Mouse (Mus musculus): ENCODE data around the gene Plekhg6. TPM values are rescaled to one million over a fixed set of nuclear protein-coding genes. Genes with fewer than 3 reads are reported as not detected.

The Plekhg6 gene
- polyA plus RNA-seq, 1 experiment from 2014 or later: 0.23 TPM

DNA sequence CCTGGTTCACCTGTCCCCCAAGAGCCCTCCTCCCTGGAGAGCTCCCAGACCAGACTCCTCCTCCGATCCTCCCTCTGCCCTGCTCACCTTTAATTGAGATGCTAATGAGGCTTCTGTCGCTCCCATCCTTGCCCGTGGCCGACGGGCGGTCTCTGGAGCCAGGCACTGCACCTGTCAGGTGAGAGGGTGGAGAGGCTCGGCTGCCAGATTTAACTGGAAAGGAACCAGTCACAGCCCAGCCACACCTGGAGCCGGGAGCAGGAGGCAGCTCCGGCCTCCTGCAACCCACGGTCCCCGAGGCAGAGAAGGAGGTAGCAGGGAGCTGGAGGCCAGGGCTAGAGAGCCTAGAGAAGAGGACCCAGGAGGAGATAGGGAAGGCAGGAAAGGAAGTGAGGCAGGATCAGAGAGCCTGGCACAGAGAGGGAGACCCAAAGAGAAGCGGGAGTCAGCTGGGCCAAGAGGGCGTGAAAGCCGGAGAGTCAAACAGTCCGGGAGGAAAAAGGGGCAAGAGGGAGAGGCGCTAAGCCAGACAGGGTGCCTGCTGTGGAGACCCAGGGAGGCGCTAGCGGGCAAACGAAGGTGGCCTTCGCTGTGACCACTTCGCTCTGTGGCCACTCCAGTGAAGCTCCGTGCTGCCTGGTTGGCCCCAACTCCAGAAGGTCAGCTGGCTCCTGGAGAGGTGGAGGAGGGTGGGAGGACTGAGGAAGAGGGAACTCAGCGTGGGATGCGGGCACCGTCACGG lies 59.3 kb downstream of the Plekhg6 start:
- H3K9me3 ChIP-seq (ENCODE audit: control insufficient read depth, low read length): no peaks in the 10 kb centered on the region
- ATAC-seq (ENCODE audit: low FRiP score) (no peak), DNase-seq (ENCODE audit: low spot score) (no peak)
- H3K9ac ChIP-seq: no peak overlapping the region
- H3K4me1 ChIP-seq (replicated peaks; ENCODE audit: control insufficient read depth, insufficient read depth, low read length): no peaks in the 10 kb centered on the region
- H3K36me3 ChIP-seq (replicated peaks; ENCODE audit: control insufficient read depth, insufficient read depth): no peaks in the 10 kb centered on the region
- peaks cover 43% of the 10 kb centered on the region for H3K27me3 ChIP-seq (ENCODE audit: control insufficient read depth, insufficient read depth, low read length)
- 7% methylated on average over 26 of the region's 26 CpGs for WGBS
- no peak overlapping the region for H3K4me2 ChIP-seq (replicated peaks)
- H3K27ac ChIP-seq: no peak overlapping the region
- H3K4me3 ChIP-seq (replicated peaks; ENCODE audit: low read length): no peak overlapping the region

GRCm38 (mm10) chr6:125320323-125320722 lies 60.3 kb downstream of the Plekhg6 start, which contains the start of gene Scnn1a:
Gene Scnn1a (plus strand): TSS chr6:125320659.
- Histone ChIP-seq H3K9me3 (ENCODE audit: control insufficient read depth, low read length) (no peaks in the 10 kb centered on the region), H3K9ac (no peak within 1 kb of the TSS), H3K27me3 (ENCODE audit: control insufficient read depth, insufficient read depth, low read length) (peaks cover 43% of the 10 kb centered on the region), H3K4me2 (replicated peaks) (no peak within 1 kb of the TSS), H3K4me3 (replicated peaks; ENCODE audit: low read length) (no peak within 1 kb of the TSS), H3K4me1 (replicated peaks; ENCODE audit: control insufficient read depth, insufficient read depth, low read length) (no peaks in the 10 kb centered on the region), H3K27ac (no peak within 1 kb of the TSS), H3K36me3 (replicated peaks; ENCODE audit: control insufficient read depth, insufficient read depth) (no peaks in the 10 kb centered on the region)
- ATAC-seq (ENCODE audit: low FRiP score): no peak
- no peak for DNase-seq (ENCODE audit: low spot score)
- WGBS: 75% methylated on average over 1 of the region's 1 CpGs

DNA sequence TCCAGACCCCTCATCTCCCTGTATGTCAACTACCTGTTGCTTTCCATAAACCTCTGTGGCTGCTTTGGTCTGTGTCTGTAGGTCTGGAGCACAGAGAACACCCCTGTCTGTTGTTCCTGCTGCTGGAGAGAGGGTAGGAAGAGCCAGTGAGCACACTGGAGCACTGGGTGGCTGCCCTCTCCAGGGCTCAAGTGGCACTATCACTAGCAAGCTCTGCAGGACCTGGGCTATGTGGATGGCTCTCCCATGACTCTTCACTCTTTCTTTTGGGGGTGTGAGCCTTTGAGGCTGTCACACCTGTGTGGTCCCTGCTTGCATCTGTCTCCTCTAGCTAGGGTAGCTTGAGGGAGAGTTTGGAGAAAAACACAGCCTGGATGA lies 60.7 kb downstream of the Plekhg6 start:
- no peak overlapping the region for H3K27ac ChIP-seq
- H3K4me2 ChIP-seq (replicated peaks): no peak overlapping the region
- no peak overlapping the region for H3K4me3 ChIP-seq (replicated peaks; ENCODE audit: low read length)
- no peak overlapping the region for H3K9ac ChIP-seq
- H3K9me3 ChIP-seq (ENCODE audit: control insufficient read depth, low read length): no peaks in the 10 kb centered on the region
- ATAC-seq (ENCODE audit: low FRiP score) (no peak), DNase-seq (ENCODE audit: low spot score) (no peak)
- H3K4me1 ChIP-seq (replicated peaks; ENCODE audit: control insufficient read depth, insufficient read depth, low read length): no peaks in the 10 kb centered on the region
- H3K27me3 ChIP-seq (ENCODE audit: control insufficient read depth, insufficient read depth, low read length): peaks cover 43% of the 10 kb centered on the region
- H3K36me3 ChIP-seq (replicated peaks; ENCODE audit: control insufficient read depth, insufficient read depth): no peaks in the 10 kb centered on the region

GRCm38 (mm10) chr6:125318981-125319918 lies 61.3 kb downstream of the Plekhg6 start:
- 72% methylated on average over 15 of the region's 15 CpGs for WGBS
- no peak overlapping the region for H3K4me2 ChIP-seq (replicated peaks)
- H3K4me3 ChIP-seq (replicated peaks; ENCODE audit: low read length): no peak overlapping the region
- no peak overlapping the region for H3K9ac ChIP-seq
- H3K9me3 ChIP-seq (ENCODE audit: control insufficient read depth, low read length): no peaks in the 10 kb centered on the region
- H3K27me3 ChIP-seq (ENCODE audit: control insufficient read depth, insufficient read depth, low read length): peaks cover 43% of the 10 kb centered on the region
- H3K4me1 ChIP-seq (replicated peaks; ENCODE audit: control insufficient read depth, insufficient read depth, low read length): peaks cover 2% of the 10 kb centered on the region; the same call in 1 of the 2 replicates
- no peak overlapping the region for H3K27ac ChIP-seq
- DNase-seq (ENCODE audit: low spot score) (no peak), ATAC-seq (ENCODE audit: low FRiP score) (no peak)
- H3K36me3 ChIP-seq (replicated peaks; ENCODE audit: control insufficient read depth, insufficient read depth): no peaks in the 10 kb centered on the region

GRCm38 (mm10) chr6:125317077-125317476 lies 63.5 kb downstream of the Plekhg6 start:
- WGBS: 58% methylated on average over 7 of the region's 7 CpGs
- no peaks in the 10 kb centered on the region for H3K36me3 ChIP-seq (replicated peaks; ENCODE audit: control insufficient read depth, insufficient read depth)
- H3K27ac ChIP-seq: no peak overlapping the region
- H3K4me1 ChIP-seq (replicated peaks; ENCODE audit: control insufficient read depth, insufficient read depth, low read length): peaks cover 12% of the 10 kb centered on the region
- no peak overlapping the region for H3K4me3 ChIP-seq (replicated peaks; ENCODE audit: low read length)
- H3K9me3 ChIP-seq (ENCODE audit: control insufficient read depth, low read length): no peaks in the 10 kb centered on the region
- H3K9ac ChIP-seq: no peak overlapping the region
- peaks cover 25% of the 10 kb centered on the region for H3K27me3 ChIP-seq (ENCODE audit: control insufficient read depth, insufficient read depth, low read length)
- DNase-seq (ENCODE audit: low spot score) (no peak), ATAC-seq (ENCODE audit: low FRiP score) (no peak)
- H3K4me2 ChIP-seq (replicated peaks): no peak overlapping the region

DNA sequence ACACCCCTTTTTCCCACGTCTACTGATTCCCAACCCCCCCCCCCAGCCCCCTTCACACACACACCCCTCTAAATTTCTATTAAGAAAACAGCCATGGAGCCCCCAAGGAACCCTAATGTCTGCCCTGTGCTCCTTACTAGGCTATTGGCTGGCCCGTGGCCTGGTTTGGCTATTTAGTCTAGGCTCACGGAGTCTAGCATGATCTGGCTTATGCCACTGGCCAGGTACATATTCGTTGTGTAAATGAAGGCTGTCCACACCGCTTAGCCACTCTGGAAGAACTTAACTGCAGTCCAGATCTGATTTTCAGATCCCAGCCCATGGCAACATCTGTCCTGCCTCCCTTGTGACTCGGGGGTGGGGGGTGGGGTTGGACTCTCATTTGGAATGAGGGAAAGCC lies 65.8 kb downstream of the Plekhg6 start:
- ATAC-seq (ENCODE audit: low FRiP score) (no peak), DNase-seq (ENCODE audit: low spot score) (no peak)
- H3K4me2 ChIP-seq (replicated peaks): no peak overlapping the region
- no peak overlapping the region for H3K27ac ChIP-seq
- H3K4me3 ChIP-seq (replicated peaks; ENCODE audit: low read length): no peak overlapping the region
- 82% methylated on average over 6 of the region's 6 CpGs for WGBS
- H3K9ac ChIP-seq: no peak overlapping the region
- H3K9me3 ChIP-seq (ENCODE audit: control insufficient read depth, low read length): no peaks in the 10 kb centered on the region
- H3K4me1 ChIP-seq (replicated peaks; ENCODE audit: control insufficient read depth, insufficient read depth, low read length): peaks cover 12% of the 10 kb centered on the region
- H3K27me3 ChIP-seq (ENCODE audit: control insufficient read depth, insufficient read depth, low read length): peaks cover 2% of the 10 kb centered on the region
- no peaks in the 10 kb centered on the region for H3K36me3 ChIP-seq (replicated peaks; ENCODE audit: control insufficient read depth, insufficient read depth)

DNA sequence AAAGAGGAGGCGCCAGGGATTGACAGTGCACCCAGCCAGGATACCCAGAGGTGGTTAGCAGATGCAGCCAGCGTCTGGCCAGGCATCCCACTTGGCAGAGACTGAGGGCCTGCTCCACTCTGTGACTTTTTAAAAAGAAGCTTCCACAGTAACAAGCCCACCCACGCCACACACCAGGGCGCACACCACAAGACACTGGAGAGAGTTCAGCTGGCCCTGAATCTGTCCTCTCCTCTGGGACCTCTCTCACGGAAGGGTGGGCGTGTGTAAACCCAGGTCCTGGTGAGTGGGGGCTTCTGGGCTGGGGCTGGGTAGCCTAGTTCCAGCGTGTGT lies 66.4 kb downstream of the Plekhg6 start:
- Histone ChIP-seq H3K4me3 (replicated peaks; ENCODE audit: low read length) (peak overlapping the region; percentile 33), H3K36me3 (replicated peaks; ENCODE audit: control insufficient read depth, insufficient read depth) (no peaks in the 10 kb centered on the region), H3K9me3 (ENCODE audit: control insufficient read depth, low read length) (no peaks in the 10 kb centered on the region), H3K4me2 (replicated peaks) (peak overlapping the region; percentile 62), H3K27ac (no peak overlapping the region), H3K9ac (peak overlapping the region; percentile 67), H3K27me3 (ENCODE audit: control insufficient read depth, insufficient read depth, low read length) (no peaks in the 10 kb centered on the region), H3K4me1 (replicated peaks; ENCODE audit: control insufficient read depth, insufficient read depth, low read length) (peaks cover 12% of the 10 kb centered on the region)
- DNase-seq (ENCODE audit: low spot score) (no peak), ATAC-seq (ENCODE audit: low FRiP score) (peak; percentile 21; the same call in 1 of the 2 replicates)
- 52% methylated on average over 7 of the region's 7 CpGs for WGBS

DNA sequence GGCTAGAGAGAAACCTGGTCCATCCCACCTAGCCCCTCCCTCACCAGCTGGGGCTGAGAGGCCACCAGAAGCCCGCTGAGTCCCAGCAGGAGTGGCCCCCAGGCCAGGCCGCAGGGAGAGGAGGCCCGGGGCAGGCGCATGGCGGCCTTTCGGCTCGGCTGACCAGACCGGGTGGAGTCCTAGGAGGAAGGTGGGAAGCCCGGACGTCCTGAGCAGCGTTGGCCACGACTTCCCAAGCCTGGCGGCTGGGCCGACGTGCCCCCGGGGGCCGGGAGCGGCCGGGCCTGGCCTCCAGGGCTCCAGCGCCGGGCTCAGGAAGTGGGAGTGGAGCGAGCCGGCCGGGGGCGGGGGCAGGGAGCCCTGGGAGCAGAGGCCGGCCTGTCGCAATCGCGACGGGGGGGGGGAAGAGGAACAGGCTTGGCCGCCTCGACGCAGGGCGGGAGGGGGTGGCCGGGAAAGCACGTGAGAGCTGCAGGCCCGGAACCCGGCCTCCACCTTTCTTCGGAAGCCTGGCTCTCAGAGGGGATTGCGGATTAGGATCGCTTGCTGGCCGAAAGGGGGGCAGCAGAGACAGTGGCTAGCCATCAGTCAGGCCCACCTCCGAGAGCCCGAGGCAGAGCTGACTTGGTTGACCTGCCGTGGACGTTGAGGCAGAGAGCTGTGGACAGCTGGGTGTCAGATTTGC lies 66.9 kb downstream of the Plekhg6 start, which contains the start of gene Ltbr:
Ltbr (minus strand) TSS at position 340 of the 685 bp plus-strand sequence.
- peak within 1 kb of the TSS; percentile 33 for H3K4me3 ChIP-seq (replicated peaks; ENCODE audit: low read length)
- H3K27ac ChIP-seq: no peak within 1 kb of the TSS
- peak; percentile 71 for ATAC-seq (ENCODE audit: low FRiP score)
- H3K4me2 ChIP-seq (replicated peaks): peak within 1 kb of the TSS; percentile 62
- H3K9ac ChIP-seq: peak within 1 kb of the TSS; percentile 67
- WGBS: 2% methylated on average over 41 of the region's 46 CpGs
- H3K36me3 ChIP-seq (replicated peaks; ENCODE audit: control insufficient read depth, insufficient read depth): no peaks in the 10 kb centered on the region
- DNase-seq (ENCODE audit: low spot score): peak; percentile 39
- H3K4me1 ChIP-seq (replicated peaks; ENCODE audit: control insufficient read depth, insufficient read depth, low read length): peaks cover 12% of the 10 kb centered on the region
- no peaks in the 10 kb centered on the region for H3K27me3 ChIP-seq (ENCODE audit: control insufficient read depth, insufficient read depth, low read length)
- no peaks in the 10 kb centered on the region for H3K9me3 ChIP-seq (ENCODE audit: control insufficient read depth, low read length)
